Mouse (Mus musculus) adrenal gland, adult 8-10 months (tissue): ENCODE measurements at regions not wholly inside any gene's neighbourhood (a gene's known extent, or its start where the extent isn't known, plus 50 kb on each side); places are given as distances from the start of the nearest gene placed in this dataset.
"Not testable (repeated sequence)": the region's sequence is repeated elsewhere in the genome, so short reads cannot be mapped to it uniquely, and the experiment has no call there.

Experiments
- DNase-seq: peaks from one replicate; pipeline ENCODE4 v3.0.0; 2022

GRCm38 (mm10) chr13:28839084-28839483, 114.4 kb downstream of the Sox4 start:
- no peak for DNase-seq

GRCm38 (mm10) chr13:28838216-28838615, 115.3 kb downstream of the Sox4 start:
- no peak for DNase-seq

- DNase-seq = not testable (repeated sequence)
Measured at GRCm38 (mm10) chr13:28837196-28837595, 116.3 kb downstream of the Sox4 start.

GRCm38 (mm10) chr13:28833700-28834065, 119.8 kb downstream of the Sox4 start:
- no peak for DNase-seq

- no peak for DNase-seq
Measured at GRCm38 (mm10) chr13:28832855-28833699, 120.4 kb downstream of the Sox4 start.

- DNase-seq = no peak
Measured at GRCm38 (mm10) chr13:28826284-28826683, 127.2 kb downstream of the Sox4 start.

- no peak for DNase-seq
Measured at GRCm38 (mm10) chr13:28823985-28824384, 129.5 kb downstream of the Sox4 start.

- DNase-seq = no peak
Measured at GRCm38 (mm10) chr13:28823311-28823880, 130.1 kb downstream of the Sox4 start.

GRCm38 (mm10) chr13:28820868-28821533, 132.5 kb downstream of the Sox4 start:
- no peak for DNase-seq

- no peak for DNase-seq
Measured at GRCm38 (mm10) chr13:28814127-28814526, 139.4 kb downstream of the Sox4 start.

GRCm38 (mm10) chr13:28811667-28812575, 141.6 kb downstream of the Sox4 start:
- DNase-seq = no peak

GRCm38 (mm10) chr13:28811081-28811439, 142.5 kb downstream of the Sox4 start:
- no peak for DNase-seq

- DNase-seq = no peak
Measured at GRCm38 (mm10) chr13:28810326-28811080, 143.0 kb downstream of the Sox4 start.

GRCm38 (mm10) chr13:28805302-28805701, 148.2 kb downstream of the Sox4 start:
- no peak for DNase-seq

- no peak for DNase-seq
Measured at GRCm38 (mm10) chr13:28801210-28801954, 152.1 kb downstream of the Sox4 start.

GRCm38 (mm10) chr13:28800676-28801075, 152.8 kb downstream of the Sox4 start:
- no peak for DNase-seq

- no peak for DNase-seq
Measured at GRCm38 (mm10) chr13:28799474-28799873, 154.0 kb downstream of the Sox4 start.

GRCm38 (mm10) chr13:28797617-28798475, 155.7 kb downstream of the Sox4 start:
- DNase-seq = no peak

- DNase-seq = no peak
Measured at GRCm38 (mm10) chr13:28795274-28795673, 158.2 kb downstream of the Sox4 start.

GRCm38 (mm10) chr13:28794547-28794946, 159.0 kb downstream of the Sox4 start:
- no peak for DNase-seq
